Mouse (Mus musculus) monocyte, adult 5-6 weeks (primary cell): ENCODE results near the gene 2900092C05Rik. TPM values are rescaled to one million over a fixed set of nuclear protein-coding genes. Genes with fewer than 3 reads are reported as not detected.

Experiments
- ATAC-seq: fragments of 153-309, 156-312 bp; replicated peaks from 2 replicates; pipeline ENCODE4 v1.8.0; 2017; ENCODE audit warnings: mild to moderate bottlenecking; ENCODE audit not compliant: low TSS enrichment, insufficient number of reproducible peaks, severe bottlenecking, poor library complexity, low FRiP score
- total RNA-seq: library from RNA; stranded (forward); fragments of 200-1000, 200-491, 200-594 nt; gene quantifications from 3 replicates; pipeline ENCODE4 v1.2.3, GENCODE M21; 2017

Gene 2900092C05Rik
- not detected in 3 replicates for total RNA-seq

- no peak for ATAC-seq
These were observed at the start of gene 2900092C05Rik for GRCm38 (mm10) chr7:12512217-12512616. Gene 2900092C05Rik (plus strand): TSS chr7:12512517.

DNA sequence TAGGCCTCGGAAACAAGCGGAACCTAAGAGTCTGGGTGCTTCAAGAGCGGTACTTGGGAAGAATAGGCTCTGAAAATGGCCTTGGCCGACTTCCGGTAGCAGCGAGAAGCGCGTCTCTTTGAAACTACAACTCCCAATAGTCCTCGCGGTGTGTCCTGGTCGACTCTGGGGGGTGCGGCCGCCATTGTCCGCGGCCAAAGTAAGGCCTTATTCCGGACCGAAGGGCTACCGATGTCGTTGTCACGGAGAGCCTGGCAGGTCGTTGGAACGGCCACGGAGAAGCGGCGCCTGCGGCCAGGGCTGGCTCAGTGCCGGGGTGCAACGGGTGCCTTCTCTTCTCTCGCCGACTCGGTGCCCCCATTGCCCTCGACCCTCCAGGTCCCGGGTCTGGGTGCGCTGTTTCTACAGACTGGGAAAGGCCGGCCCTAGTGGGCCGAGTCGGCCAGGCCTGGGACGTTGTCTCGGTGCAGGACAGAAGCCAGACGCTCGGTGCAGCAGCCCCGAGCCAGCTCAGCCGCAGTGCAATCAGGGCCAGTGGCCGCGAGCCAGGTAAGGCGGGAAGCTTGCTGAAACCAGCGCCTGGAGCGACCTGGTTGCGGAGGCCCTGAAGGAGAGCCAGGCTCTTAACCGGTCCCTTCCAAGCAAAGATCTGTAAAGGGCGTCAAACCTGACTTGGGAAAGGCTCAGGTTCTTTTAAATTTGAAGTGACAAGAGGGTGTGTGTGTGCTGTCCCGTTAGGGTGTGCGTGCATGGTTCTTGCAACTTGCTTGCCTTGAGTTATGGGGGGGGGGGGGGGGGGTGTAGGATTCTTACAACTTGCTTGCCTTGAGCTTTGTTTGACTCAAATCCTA lies 33.9 kb upstream of the 2900092C05Rik start, which contains the start of gene Zfp606:
Zfp606 (plus strand) TSS at position 136 of the 851 bp plus-strand sequence.
- ATAC-seq = peak; percentile 99

DNA sequence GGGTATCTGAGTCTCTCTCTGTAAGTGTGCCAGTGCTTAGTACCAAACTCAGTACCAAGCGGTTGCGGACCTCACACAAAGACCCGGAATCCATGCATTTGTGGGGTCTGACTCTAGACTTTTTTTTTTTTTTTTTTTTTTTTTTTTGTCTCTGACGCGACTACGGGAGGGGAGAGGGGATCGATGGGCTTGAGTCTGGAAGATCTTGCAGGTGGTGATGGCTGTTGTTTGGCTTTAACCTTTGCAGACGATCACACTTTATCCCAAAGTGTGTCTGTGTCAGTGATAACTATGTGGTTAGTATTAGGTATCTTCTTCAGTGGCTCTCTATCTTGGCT lies 33.3 kb upstream of the 2900092C05Rik start:
- ATAC-seq = no peak

- no peak for ATAC-seq
These were observed 32.8 kb upstream of the 2900092C05Rik start for GRCm38 (mm10) chr7:12479525-12479924.

DNA sequence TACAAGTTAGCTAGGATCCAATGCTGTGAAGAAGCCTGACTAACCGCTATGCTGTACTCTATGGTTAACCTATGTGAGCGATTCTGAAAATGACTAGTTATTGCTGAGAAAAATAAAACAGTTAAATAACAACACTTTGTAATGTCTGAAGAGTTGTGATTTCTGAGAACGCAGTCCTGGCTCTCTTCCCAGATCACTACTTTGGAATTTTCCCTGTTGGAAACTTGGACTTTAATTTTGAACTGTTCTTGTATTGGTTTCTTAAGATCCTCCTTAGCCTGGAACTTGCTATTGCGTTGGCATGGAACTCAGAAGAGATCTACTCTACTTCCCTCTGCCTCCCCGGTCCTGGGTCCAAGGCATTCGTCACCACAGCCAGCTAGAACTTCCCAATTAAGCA lies 28.5 kb upstream of the 2900092C05Rik start:
- no peak for ATAC-seq

DNA sequence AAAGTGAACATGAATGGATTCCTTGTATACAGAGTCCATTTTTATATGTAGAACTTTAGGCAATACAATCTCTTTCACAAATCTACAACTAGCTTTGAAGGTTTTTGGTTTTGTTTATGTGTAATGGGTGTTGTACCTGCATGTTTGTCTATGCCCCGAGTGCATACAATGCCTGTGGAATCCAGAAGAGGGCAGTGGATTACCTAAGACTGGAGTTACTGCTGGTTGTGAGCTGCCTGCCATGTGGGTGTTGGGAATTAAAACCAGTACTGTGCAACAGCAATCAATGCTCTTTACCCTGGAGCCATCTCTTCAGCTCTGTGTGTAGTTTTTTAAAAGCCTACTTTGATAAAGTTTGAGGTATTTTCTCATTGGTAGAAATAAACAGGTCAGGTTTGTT lies 26.4 kb upstream of the 2900092C05Rik start:
- ATAC-seq = no peak

DNA sequence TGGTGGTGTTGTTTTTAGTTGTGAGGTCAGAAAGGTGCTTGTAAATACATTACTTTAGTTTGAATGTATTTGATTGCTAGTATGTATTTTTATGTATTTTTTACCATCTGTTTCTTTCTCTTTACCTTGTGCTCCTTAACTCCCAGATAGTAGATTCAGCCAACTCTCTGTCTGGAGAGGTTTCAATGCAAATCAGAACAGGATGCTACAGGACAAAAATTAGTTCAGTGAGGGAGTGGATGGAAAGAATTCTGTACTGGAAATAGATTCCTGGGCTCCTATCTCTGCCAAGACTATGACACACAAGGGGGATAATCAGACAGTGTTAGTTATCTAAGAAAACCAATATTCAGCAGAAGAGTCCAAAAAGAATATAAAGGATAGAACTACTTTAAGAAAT lies 25.6 kb upstream of the 2900092C05Rik start:
- ATAC-seq = no peak

- no peak for ATAC-seq
These were observed 1.4 kb upstream of the 2900092C05Rik start for GRCm38 (mm10) chr7:12510913-12511312.

Other genes with a start within 250 kb of the 2900092C05Rik start
- gene Vmn1r81, start 244.2 kb upstream of the 2900092C05Rik start, total RNA-seq = under 0.01 to 0.10 TPM in 2 of 3 replicates, not detected in the other
- not detected in 3 replicates for gene Vmn1r82, start 212.1 kb upstream of the 2900092C05Rik start, total RNA-seq
- gene Vmn1r83, start 183.0 kb upstream of the 2900092C05Rik start, total RNA-seq = not detected in 3 replicates
- not detected in 3 replicates for gene Vmn1r84, start 143.2 kb upstream of the 2900092C05Rik start, total RNA-seq
- gene Zfp551, start 89.8 kb upstream of the 2900092C05Rik start, total RNA-seq = 1.3 to 2.5 TPM (median 1.7 TPM) in 3 replicates
- gene Zfp606, start 34.2 kb upstream of the 2900092C05Rik start, total RNA-seq = 3.6 to 10.8 TPM (median 9.3 TPM) in 3 replicates
- gene Vmn2r53, start 96.3 kb downstream of the 2900092C05Rik start, total RNA-seq = 0.11 TPM in 1 of 3 replicates, not detected in the others
- not detected in 3 replicates for gene Vmn2r54, start 127.8 kb downstream of the 2900092C05Rik start, total RNA-seq
- gene Vmn2r55, start 172.5 kb downstream of the 2900092C05Rik start, total RNA-seq = not detected in 3 replicates
- not detected in 3 replicates for gene Vmn2r56, start 222.5 kb downstream of the 2900092C05Rik start, total RNA-seq